Mouse (Mus musculus) megakaryocyte, embryonic 14.5 days (primary cell): Measurements from ENCODE around the gene Nfix. TPM values are rescaled to one million over a fixed set of nuclear protein-coding genes. Genes with fewer than 3 reads are reported as not detected.
A peak's percentile ranks its signal among the peaks of the same experiment; 100 is the strongest.

Experiments
- H3K27me3 ChIP-seq: replicated peaks from 2 replicates; pipeline ENCODE3; 2012; ENCODE audit warnings: inconsistent platforms
- H3K36me3 ChIP-seq: replicated peaks from 2 replicates; pipeline ENCODE3; 2012; ENCODE audit warnings: low read length, inconsistent platforms, mixed read lengths
- H3K4me1 ChIP-seq: 2 replicates; pipeline ENCODE4 v1.6.1; 2012; ENCODE audit warnings: inconsistent platforms
- H3K4me3 ChIP-seq: replicated peaks from 2 replicates; pipeline ENCODE3; 2012; ENCODE audit warnings: moderate library complexity, mild to moderate bottlenecking, inconsistent platforms
- H3K9me3 ChIP-seq: 2 replicates; pipeline ENCODE4 v1.6.1; 2012; ENCODE audit warnings: inconsistent platforms
- FLI1 ChIP-seq: IDR thresholded peaks from 2 replicates; pipeline ENCODE4 v1.6.1; 2012; ENCODE audit warnings: low read length, inconsistent platforms, mixed read lengths
- GATA1 ChIP-seq: IDR thresholded peaks from 3 replicates; pipeline ENCODE4 v1.6.1; 2012; ENCODE audit warnings: mixed read lengths, low read length, inconsistent platforms, borderline replicate concordance
- polyA plus RNA-seq: library from polyadenylated mRNA; stranded (reverse); fragments of >175 nt; gene quantifications from 2 replicates; pipeline ENCODE4 v1.2.3, GENCODE M21; 2012; ENCODE audit warnings: low replicate concordance; ENCODE audit not compliant: insufficient read depth

The Nfix gene
- polyA plus RNA-seq, 1 experiment, result 18.4 TPM

GRCm38 (mm10) chr8:84702963-84703465, 97.1 kb downstream of the Nfix start:
- H3K4me1 ChIP-seq, result peaks cover 85% of the 10 kb centered on the region
- H3K36me3 ChIP-seq, result peaks cover 55% of the 10 kb centered on the region
- no peak for TF ChIP-seq FLI1
- TF ChIP-seq GATA1, result no peak
- no peaks in the 10 kb centered on the region for H3K9me3 ChIP-seq
- peak overlapping the region; percentile 91 for H3K4me3 ChIP-seq
- no peaks in the 10 kb centered on the region for H3K27me3 ChIP-seq

- Histone ChIP-seq H3K36me3 (peaks cover 59% of the 10 kb centered on the region), H3K4me1 (peaks cover 85% of the 10 kb centered on the region), H3K9me3 (no peaks in the 10 kb centered on the region), H3K27me3 (no peaks in the 10 kb centered on the region), H3K4me3 (peak overlapping the region; percentile 91)
- TF ChIP-seq GATA1 (no peak), FLI1 (no peak)
Measured at GRCm38 (mm10) chr8:84702561-84702960, 97.6 kb downstream of the Nfix start.

GRCm38 (mm10) chr8:84700941-84701911, 98.9 kb downstream of the Nfix start, which contains the start of gene Lyl1:
Lyl1 (plus strand) TSS chr8:84701457.
- H3K9me3 ChIP-seq, result no peaks in the 10 kb centered on the region
- H3K36me3 ChIP-seq, result peaks cover 73% of the 10 kb centered on the region
- TF ChIP-seq GATA1, result peak; percentile 100
- peak; percentile 76; the same call in 1 of the 2 replicates for TF ChIP-seq FLI1
- H3K4me1 ChIP-seq, result peaks cover 79% of the 10 kb centered on the region
- H3K4me3 ChIP-seq, result peak within 1 kb of the TSS; percentile 91
- no peaks in the 10 kb centered on the region for H3K27me3 ChIP-seq

GRCm38 (mm10) chr8:84700526-84700925, 99.6 kb downstream of the Nfix start:
- no peak for TF ChIP-seq FLI1
- TF ChIP-seq GATA1, result no peak
- peaks cover 79% of the 10 kb centered on the region for H3K36me3 ChIP-seq
- no peaks in the 10 kb centered on the region for H3K9me3 ChIP-seq
- no peaks in the 10 kb centered on the region for H3K27me3 ChIP-seq
- H3K4me3 ChIP-seq, result peak overlapping the region; percentile 84
- peaks cover 76% of the 10 kb centered on the region for H3K4me1 ChIP-seq

GRCm38 (mm10) chr8:84699861-84700322, 100.3 kb downstream of the Nfix start:
- no peak for TF ChIP-seq GATA1
- peak; percentile 100 for TF ChIP-seq FLI1
- Histone ChIP-seq H3K36me3 (peaks cover 80% of the 10 kb centered on the region), H3K4me3 (peak overlapping the region; percentile 84), H3K4me1 (peaks cover 73% of the 10 kb centered on the region), H3K9me3 (no peaks in the 10 kb centered on the region), H3K27me3 (no peaks in the 10 kb centered on the region)

- Histone ChIP-seq H3K27me3 (no peaks in the 10 kb centered on the region), H3K4me1 (peaks cover 68% of the 10 kb centered on the region), H3K9me3 (no peaks in the 10 kb centered on the region), H3K36me3 (peaks cover 80% of the 10 kb centered on the region), H3K4me3 (peak overlapping the region; percentile 84)
- TF ChIP-seq GATA1, result no peak
- no peak for TF ChIP-seq FLI1
Measured at GRCm38 (mm10) chr8:84698929-84699401, 101.2 kb downstream of the Nfix start.

- H3K4me3 ChIP-seq, result peak overlapping the region; percentile 28
- H3K4me1 ChIP-seq, result peaks cover 67% of the 10 kb centered on the region
- H3K36me3 ChIP-seq, result peaks cover 80% of the 10 kb centered on the region
- TF ChIP-seq GATA1 (no peak), FLI1 (no peak)
- H3K9me3 ChIP-seq, result no peaks in the 10 kb centered on the region
- H3K27me3 ChIP-seq, result no peaks in the 10 kb centered on the region
Measured at GRCm38 (mm10) chr8:84698288-84698687, 101.9 kb downstream of the Nfix start.

- no peak overlapping the region for H3K4me3 ChIP-seq
- H3K36me3 ChIP-seq, result peaks cover 80% of the 10 kb centered on the region
- H3K4me1 ChIP-seq, result peaks cover 67% of the 10 kb centered on the region
- no peak for TF ChIP-seq GATA1
- no peak for TF ChIP-seq FLI1
- H3K9me3 ChIP-seq, result no peaks in the 10 kb centered on the region
- H3K27me3 ChIP-seq, result no peaks in the 10 kb centered on the region
Measured at GRCm38 (mm10) chr8:84697166-84698130, 102.7 kb downstream of the Nfix start.

GRCm38 (mm10) chr8:84695140-84695539, 105.0 kb downstream of the Nfix start:
- Histone ChIP-seq H3K4me3 (no peak overlapping the region), H3K4me1 (peaks cover 71% of the 10 kb centered on the region), H3K36me3 (peaks cover 93% of the 10 kb centered on the region), H3K27me3 (no peaks in the 10 kb centered on the region), H3K9me3 (no peaks in the 10 kb centered on the region)
- TF ChIP-seq GATA1 (no peak), FLI1 (no peak)
